ENCODE assay signal across 20 mouse cellular contexts in genomic region chr7:45626571-45627076, GRCm38 (mm10). TPM values are rescaled to one million over a fixed set of nuclear protein-coding genes. Genes with fewer than 3 reads are reported as not detected.
A peak's percentile ranks its signal among the peaks of the same experiment; 100 is the strongest.
DNase-seq lines count a peak whose midpoint lies in the region; ATAC-seq lines count a peak whose summit lies in the region.
"Had no signal": no experiment of that assay in that cellular context is flagged by ENCODE, and none has a peak within 500 bp of the region (broad histone marks: within the 10 kb centered on the region; RNA-seq: fewer than 3 reads in every experiment).

No protein-coding gene starts in this region.

- WGBS in embryonic facial prominence, embryonic 14.5 days, result 89% methylated on average over 7 of the region's 7 CpGs
- 84% methylated on average over 7 of the region's 7 CpGs for WGBS in embryonic facial prominence, embryonic 10.5 days
- WGBS in kidney, embryonic 15.5 days, result 82% methylated on average over 7 of the region's 7 CpGs
- 77% methylated on average over 7 of the region's 7 CpGs for WGBS in heart, embryonic 16.5 days
- 75% methylated on average over 7 of the region's 7 CpGs for WGBS in lung, embryonic 16.5 days

- no peaks in the 10 kb centered on the region; the same call in 1 of the 2 replicates for H3K4me1 ChIP-seq in embryonic facial prominence, embryonic 14.5 days (ENCODE audit: control insufficient read depth, insufficient read depth, low read length)
- H3K4me1 ChIP-seq in embryonic facial prominence, embryonic 10.5 days, result peaks cover 11% of the 10 kb centered on the region
- peaks cover 10% of the 10 kb centered on the region for H3K4me1 ChIP-seq in kidney, embryonic 15.5 days
- peaks cover 2% of the 10 kb centered on the region; the same call in 1 of the 2 replicates for H3K4me1 ChIP-seq in heart, embryonic 16.5 days (ENCODE audit: control insufficient read depth, insufficient read depth, low read length)
- peaks cover 4% of the 10 kb centered on the region; the same call in 1 of the 2 replicates for H3K4me1 ChIP-seq in lung, embryonic 16.5 days (replicated peaks; ENCODE audit: control insufficient read depth, insufficient read depth, low read length)

- no peak overlapping the region; the same call in 1 of the 2 replicates for H3K27ac ChIP-seq in embryonic facial prominence, embryonic 14.5 days (replicated peaks; ENCODE audit: low read depth, low read length)
- H3K27ac ChIP-seq in embryonic facial prominence, embryonic 10.5 days (replicated peaks), result no peak overlapping the region
- H3K27ac ChIP-seq in kidney, embryonic 15.5 days, result peak overlapping the region; percentile 67; the same call in 1 of the 2 replicates
- peak overlapping the region; percentile 54 for H3K27ac ChIP-seq in heart, embryonic 16.5 days (ENCODE audit: low read length)
- H3K27ac ChIP-seq in lung, embryonic 16.5 days (ENCODE audit: low read length), result peak overlapping the region; percentile 74
- H3K27ac ChIP-seq: hindbrain, embryonic 12.5 days had no signal

- H3K36me3 ChIP-seq in embryonic facial prominence, embryonic 14.5 days (ENCODE audit: control insufficient read depth, insufficient read depth, low read length), result no peaks in the 10 kb centered on the region
- no peaks in the 10 kb centered on the region for H3K36me3 ChIP-seq in embryonic facial prominence, embryonic 10.5 days (replicated peaks)
- no peaks in the 10 kb centered on the region for H3K36me3 ChIP-seq in kidney, embryonic 15.5 days
- H3K36me3 ChIP-seq in heart, embryonic 16.5 days (ENCODE audit: control insufficient read depth, insufficient read depth), result no peaks in the 10 kb centered on the region
- no peaks in the 10 kb centered on the region for H3K36me3 ChIP-seq in lung, embryonic 16.5 days (ENCODE audit: control insufficient read depth, insufficient read depth, low read length)
- H3K36me3 ChIP-seq: hindbrain, embryonic 12.5 days had no signal

- ATAC-seq in embryonic facial prominence, embryonic 14.5 days (ENCODE audit: low read depth), result no peak
- no peak for ATAC-seq in kidney, embryonic 15.5 days (replicated peaks; ENCODE audit: low FRiP score)
- ATAC-seq in heart, embryonic 16.5 days (replicated peaks; ENCODE audit: extremely low read depth, insufficient read depth, low FRiP score), result no peak
- no peak for ATAC-seq in lung, embryonic 16.5 days (ENCODE audit: low read depth)
- ATAC-seq: forebrain, postnatal 0 days; intestine, postnatal 0 days; midbrain, embryonic 16.5 days had no signal

- H3K4me3 ChIP-seq in embryonic facial prominence, embryonic 14.5 days (ENCODE audit: low read depth, low read length), result no peak overlapping the region
- H3K4me3 ChIP-seq in embryonic facial prominence, embryonic 10.5 days, result no peak overlapping the region
- no peak overlapping the region for H3K4me3 ChIP-seq in kidney, embryonic 15.5 days (replicated peaks)
- no peak overlapping the region for H3K4me3 ChIP-seq in heart, embryonic 16.5 days (ENCODE audit: low read length)
- H3K4me3 ChIP-seq in lung, embryonic 16.5 days (ENCODE audit: low read length), result 0 out of 2 replicates have a peak overlapping the region, but pooled peaks have one; percentile 6
- H3K4me3 ChIP-seq: erythroblast, embryonic 14.5 days; hindbrain, embryonic 12.5 days had no signal

- H3K9me3 ChIP-seq in embryonic facial prominence, embryonic 14.5 days (ENCODE audit: control insufficient read depth, low read length), result no peaks in the 10 kb centered on the region
- no peaks in the 10 kb centered on the region for H3K9me3 ChIP-seq in embryonic facial prominence, embryonic 10.5 days
- H3K9me3 ChIP-seq in kidney, embryonic 15.5 days (replicated peaks), result no peaks in the 10 kb centered on the region
- H3K9me3 ChIP-seq in heart, embryonic 16.5 days (replicated peaks; ENCODE audit: control insufficient read depth, low read length), result no peaks in the 10 kb centered on the region
- H3K9me3 ChIP-seq in lung, embryonic 16.5 days (ENCODE audit: control insufficient read depth, low read length), result no peaks in the 10 kb centered on the region
- H3K9me3 ChIP-seq: hindbrain, embryonic 12.5 days had no signal

- peaks cover 9% of the 10 kb centered on the region; the same call in 1 of the 2 replicates for H3K27me3 ChIP-seq in embryonic facial prominence, embryonic 14.5 days (replicated peaks; ENCODE audit: control insufficient read depth, insufficient read depth, low read length)
- H3K27me3 ChIP-seq in embryonic facial prominence, embryonic 10.5 days (replicated peaks; ENCODE audit: low read depth, poor library complexity, severe bottlenecking), result peaks cover 71% of the 10 kb centered on the region
- peaks cover 18% of the 10 kb centered on the region for H3K27me3 ChIP-seq in kidney, embryonic 15.5 days
- peaks cover 8% of the 10 kb centered on the region; the same call in 1 of the 2 replicates for H3K27me3 ChIP-seq in heart, embryonic 16.5 days (ENCODE audit: control insufficient read depth, insufficient read depth, low read length)
- H3K27me3 ChIP-seq in lung, embryonic 16.5 days (ENCODE audit: control insufficient read depth, insufficient read depth, low read depth, low read length), result peaks cover 9% of the 10 kb centered on the region; the same call in 1 of the 2 replicates
- H3K27me3 ChIP-seq: CH12.LX had no signal

- H3K4me2 ChIP-seq in embryonic facial prominence, embryonic 14.5 days (ENCODE audit: low read depth, low read length), result no peak overlapping the region
- peak overlapping the region; percentile 36 for H3K4me2 ChIP-seq in kidney, embryonic 15.5 days
- H3K4me2 ChIP-seq in heart, embryonic 16.5 days (ENCODE audit: low read depth, low read length), result peak overlapping the region; percentile 8; the same call in 1 of the 2 replicates
- 0 out of 2 replicates have a peak overlapping the region, but pooled peaks have one; percentile 4 for H3K4me2 ChIP-seq in lung, embryonic 16.5 days (ENCODE audit: low read depth, low read length)

- 0 out of 2 replicates have a peak overlapping the region, but pooled peaks have one; percentile 87 for H3K9ac ChIP-seq in embryonic facial prominence, embryonic 14.5 days (ENCODE audit: low read depth, low read length)
- no peak overlapping the region for H3K9ac ChIP-seq in kidney, embryonic 15.5 days
- H3K9ac ChIP-seq in heart, embryonic 16.5 days (ENCODE audit: low read length), result no peak overlapping the region
- peak overlapping the region; percentile 24; the same call in 1 of the 2 replicates for H3K9ac ChIP-seq in lung, embryonic 16.5 days (ENCODE audit: low read length)
- H3K9ac ChIP-seq: forebrain, postnatal 0 days; hindbrain, embryonic 12.5 days had no signal

- no peak for DNase-seq in embryonic facial prominence, embryonic 14.5 days (ENCODE audit: low spot score)
- DNase-seq in embryonic facial prominence, embryonic 10.5 days (ENCODE audit: low spot score), result no peak
- no peak for DNase-seq in kidney, adult 8-10 months
- no peak for DNase-seq in ovary, postnatal 10 days (ENCODE audit: low spot score)
- no peak for DNase-seq in urinary bladder, postnatal 14 days (ENCODE audit: low spot score)
- DNase-seq: cerebellum, adult 11 months; embryo, embryonic 11 days; forebrain, postnatal 0 days; gastrocnemius, postnatal 14 days; layer of hippocampus, adult 9-11 months; thymus, postnatal 36 days had no signal

RNA-seq across cellular contexts. Expression of gene Rasip1, which starts 0.7 kb away (rescaled TPM):
- 10.4 and 11.1 TPM in 2 replicates for polyA plus RNA-seq in embryonic facial prominence, embryonic 14.5 days (2014; fragmentation: Nextera tagmentation; extraction: Ambion mirVana)
- polyA plus RNA-seq in embryonic facial prominence, embryonic 10.5 days (2016; fragmentation: Nextera tagmentation; extraction: Ambion mirVana), result 6.5 and 6.8 TPM in 2 replicates
- polyA plus RNA-seq in kidney, embryonic 15.5 days (2015; fragmentation: Nextera tagmentation; extraction: Ambion mirVana), result 16.1 and 18.0 TPM in 2 replicates
- 15.4 and 16.3 TPM in 2 replicates for polyA plus RNA-seq in heart, embryonic 16.5 days (2015; fragmentation: Nextera tagmentation; extraction: Ambion mirVana)
- polyA plus RNA-seq in lung, embryonic 16.5 days (2015; fragmentation: Nextera tagmentation; extraction: Ambion mirVana), result 16.1 and 16.4 TPM in 2 replicates

RNA-seq across cellular contexts. Expression of gene Izumo1, which starts 5.0 kb away (rescaled TPM):
- 0.19 and 0.30 TPM in 2 replicates for polyA plus RNA-seq in embryonic facial prominence, embryonic 14.5 days (2014; fragmentation: Nextera tagmentation; extraction: Ambion mirVana)
- 0.07 and 0.10 TPM in 2 replicates for polyA plus RNA-seq in embryonic facial prominence, embryonic 10.5 days (2016; fragmentation: Nextera tagmentation; extraction: Ambion mirVana)
- polyA plus RNA-seq in kidney, embryonic 15.5 days (2015; fragmentation: Nextera tagmentation; extraction: Ambion mirVana), result 0.14 and 0.17 TPM in 2 replicates
- 0.21 and 0.26 TPM in 2 replicates for polyA plus RNA-seq in heart, embryonic 16.5 days (2015; fragmentation: Nextera tagmentation; extraction: Ambion mirVana)
- polyA plus RNA-seq in lung, embryonic 16.5 days (2015; fragmentation: Nextera tagmentation; extraction: Ambion mirVana), result 0.16 and 0.21 TPM in 2 replicates
- polyA plus RNA-seq: erythroblast, embryonic 14.5 days; forebrain, postnatal 0 days; midbrain, embryonic 16.5 days; neural tube, embryonic 11.5 days had no signal

RNA-seq across cellular contexts. Expression of gene Fut1, which starts 9.5 kb away (rescaled TPM):
- 1.3 and 2.1 TPM in 2 replicates for polyA plus RNA-seq in embryonic facial prominence, embryonic 14.5 days (2014; fragmentation: Nextera tagmentation; extraction: Ambion mirVana)
- polyA plus RNA-seq in embryonic facial prominence, embryonic 10.5 days (2016; fragmentation: Nextera tagmentation; extraction: Ambion mirVana), result 0.07 and 0.44 TPM in 2 replicates
- polyA plus RNA-seq in kidney, embryonic 15.5 days (2015; fragmentation: Nextera tagmentation; extraction: Ambion mirVana), result 0.06 and 0.21 TPM in 2 replicates
- 0.15 and 0.83 TPM in 2 replicates for polyA plus RNA-seq in heart, embryonic 16.5 days (2015; fragmentation: Nextera tagmentation; extraction: Ambion mirVana)
- polyA plus RNA-seq in lung, embryonic 16.5 days (2015; fragmentation: Nextera tagmentation; extraction: Ambion mirVana), result 0.26 and 0.70 TPM in 2 replicates
- polyA plus RNA-seq: erythroblast, embryonic 14.5 days; forebrain, postnatal 0 days; hindbrain, embryonic 12.5 days; midbrain, embryonic 16.5 days; neural tube, embryonic 11.5 days had no signal

RNA-seq across cellular contexts. Expression of gene Fgf21, which starts 11.3 kb away (rescaled TPM):
- polyA plus RNA-seq in embryonic facial prominence, embryonic 14.5 days (2014; fragmentation: Nextera tagmentation; extraction: Ambion mirVana), result 0.45 and 1.0 TPM in 2 replicates
- not detected in 2 replicates for polyA plus RNA-seq in embryonic facial prominence, embryonic 10.5 days (2016; fragmentation: Nextera tagmentation; extraction: Ambion mirVana)
- polyA plus RNA-seq in kidney, embryonic 15.5 days (2015; fragmentation: Nextera tagmentation; extraction: Ambion mirVana), result 0.32 TPM in 1 of 2 replicates, not detected in the other
- polyA plus RNA-seq in heart, embryonic 16.5 days (2015; fragmentation: Nextera tagmentation; extraction: Ambion mirVana), result 1.5 and 1.7 TPM in 2 replicates
- 0.16 and 0.91 TPM in 2 replicates for polyA plus RNA-seq in lung, embryonic 16.5 days (2015; fragmentation: Nextera tagmentation; extraction: Ambion mirVana)
- polyA plus RNA-seq: erythroblast, embryonic 14.5 days; forebrain, postnatal 0 days; intestine, postnatal 0 days; midbrain, embryonic 16.5 days; neural tube, embryonic 11.5 days had no signal

RNA-seq across cellular contexts. Expression of gene Mamstr, which starts 13.2 kb away (rescaled TPM):
- polyA plus RNA-seq in embryonic facial prominence, embryonic 14.5 days (2014; fragmentation: Nextera tagmentation; extraction: Ambion mirVana), result 23.3 and 28.8 TPM in 2 replicates
- 1.3 and 3.1 TPM in 2 replicates for polyA plus RNA-seq in embryonic facial prominence, embryonic 10.5 days (2016; fragmentation: Nextera tagmentation; extraction: Ambion mirVana)
- polyA plus RNA-seq in kidney, embryonic 15.5 days (2015; fragmentation: Nextera tagmentation; extraction: Ambion mirVana), result 7.5 and 9.0 TPM in 2 replicates
- polyA plus RNA-seq in heart, embryonic 16.5 days (2015; fragmentation: Nextera tagmentation; extraction: Ambion mirVana), result 7.6 and 9.0 TPM in 2 replicates
- 10.6 and 11.5 TPM in 2 replicates for polyA plus RNA-seq in lung, embryonic 16.5 days (2015; fragmentation: Nextera tagmentation; extraction: Ambion mirVana)
- polyA plus RNA-seq: erythroblast, embryonic 14.5 days had no signal

Comparison
In these comparisons a context has a peak if more than half of its experiments do, and no peak if none do; other contexts are left out.
1. H3K27ac ChIP-seq: peak in kidney, embryonic 15.5 days (single experiment), heart, embryonic 16.5 days (single experiment) and lung, embryonic 16.5 days (single experiment); none in embryonic facial prominence, embryonic 14.5 days (single experiment) and embryonic facial prominence, embryonic 10.5 days (single experiment).
2. H3K9ac ChIP-seq: peak in embryonic facial prominence, embryonic 14.5 days (single experiment) and lung, embryonic 16.5 days (single experiment); none in kidney, embryonic 15.5 days (single experiment) and heart, embryonic 16.5 days (single experiment).